Mouse (Mus musculus) c-Kit-positive CD71-negative TER-119-negative erythroid progenitor cells, embryonic 14.5 days (primary cell): ENCODE results near the gene Card6.
"Not testable (repeated sequence)": the region's sequence is repeated elsewhere in the genome, so short reads cannot be mapped to it uniquely, and the experiment has no call there.

ENCODE experiments used
- DNase-seq: peaks from one replicate; pipeline ENCODE4 v3.0.0-alpha.2; 2013; ENCODE audit warnings: low read depth

The Card6 gene

DNA sequence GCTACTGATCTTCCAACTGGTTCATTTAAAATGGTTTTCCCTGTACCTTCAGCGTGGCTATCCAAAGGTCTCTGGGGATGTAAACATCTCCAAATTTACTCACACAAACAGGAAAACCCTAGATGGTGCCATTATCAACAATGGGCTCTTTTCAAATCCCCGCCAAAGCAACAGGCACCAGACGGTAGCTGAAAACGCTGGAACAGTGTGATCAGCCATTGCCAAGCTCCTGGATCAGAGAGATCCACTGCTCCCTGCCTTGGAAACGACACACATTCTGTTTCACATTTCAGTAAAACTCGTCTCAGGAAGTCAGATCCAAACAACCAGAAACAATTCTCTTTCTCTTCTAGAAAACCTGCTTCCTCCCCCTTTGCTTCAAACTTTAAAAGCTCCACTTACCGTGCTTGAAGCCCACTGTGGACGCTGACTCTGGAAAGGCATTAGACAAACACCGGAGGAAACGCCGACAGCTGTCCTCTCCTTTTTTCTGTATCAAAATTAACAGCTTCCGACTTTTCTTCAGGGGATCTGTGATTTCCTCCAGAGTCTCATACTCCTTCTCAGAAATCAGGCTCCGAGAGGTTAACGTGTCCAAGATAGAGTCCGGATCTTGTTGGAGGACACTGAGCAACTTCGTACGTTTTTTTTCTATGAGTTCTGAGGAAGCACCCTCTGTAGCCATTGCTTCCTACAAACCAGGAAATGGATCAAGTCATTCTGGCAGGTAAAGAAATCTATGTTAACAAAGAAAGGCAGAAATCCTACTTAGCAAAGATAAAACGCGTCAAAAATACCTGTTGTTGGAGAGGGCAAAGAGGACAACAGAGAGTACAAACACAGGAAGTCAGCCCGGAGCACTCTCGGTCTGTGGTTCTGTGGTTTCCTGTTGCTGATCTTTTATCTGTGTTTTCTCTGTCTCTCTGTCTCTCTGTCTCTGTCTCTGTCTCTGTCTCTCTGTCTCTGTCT lies at the start of gene Card6:
Gene Card6, minus strand, starts transcription at position 854 of the 969 bp plus-strand sequence.
- DNase-seq: no peak

DNA sequence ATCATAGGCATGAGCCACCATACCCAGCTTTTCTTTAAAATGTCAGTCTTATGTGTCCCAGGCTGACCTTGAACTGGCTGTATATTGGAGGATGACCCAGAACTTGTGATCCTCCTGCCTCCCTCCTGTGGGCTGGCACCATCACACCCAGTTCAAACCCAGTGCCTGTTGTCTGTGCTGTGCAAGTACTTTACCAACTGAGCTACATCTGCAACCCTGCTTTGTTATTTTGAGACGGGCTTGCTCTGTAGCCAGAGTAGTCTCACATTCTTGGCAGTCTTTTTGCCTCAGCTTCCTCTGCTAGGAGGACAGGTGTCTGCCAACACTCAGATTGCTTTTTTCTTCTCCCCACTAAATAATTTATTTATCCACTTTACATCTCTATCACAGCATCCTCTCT lies 49.0 kb upstream of the Card6 start:
- DNase-seq: no peak

DNA sequence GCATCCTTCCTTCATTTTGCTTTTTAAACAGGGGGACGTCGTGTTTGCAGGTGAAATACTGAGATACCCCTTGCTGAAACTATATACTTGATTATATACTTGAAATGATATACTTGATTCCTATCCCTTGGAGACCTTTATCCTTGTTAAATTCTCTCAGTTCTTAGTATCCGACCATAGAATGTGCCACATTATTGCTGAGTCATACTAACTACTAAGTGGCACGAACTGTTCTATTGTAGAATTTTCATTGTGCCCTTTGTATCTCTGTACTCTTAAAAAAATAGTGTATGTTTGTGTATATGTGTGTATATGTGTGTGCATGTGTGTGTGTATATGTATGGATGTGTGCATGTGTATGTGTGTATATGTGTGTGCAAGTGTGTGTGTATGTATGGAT lies 48.0 kb upstream of the Card6 start:
- no peak for DNase-seq

DNA sequence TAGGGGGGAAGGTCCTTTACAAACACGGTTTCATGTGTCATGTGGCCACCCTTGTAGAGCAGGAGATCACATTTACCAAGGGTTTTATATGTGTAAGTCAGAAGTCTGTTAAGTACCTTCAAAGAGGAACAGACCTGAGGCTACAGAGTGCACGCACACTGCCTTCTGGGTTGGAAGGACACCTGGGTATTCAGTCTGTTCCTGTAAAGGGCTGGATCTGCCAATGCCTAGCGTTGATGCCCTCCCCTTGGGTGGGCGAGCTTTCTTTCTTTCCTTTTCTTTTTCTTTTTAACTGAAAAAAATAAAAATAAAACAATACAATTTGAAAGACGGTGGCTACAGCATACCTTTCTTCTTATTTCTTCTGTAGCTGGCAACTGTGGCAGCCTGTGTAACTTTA lies 46.8 kb upstream of the Card6 start:
- DNase-seq: no peak

DNA sequence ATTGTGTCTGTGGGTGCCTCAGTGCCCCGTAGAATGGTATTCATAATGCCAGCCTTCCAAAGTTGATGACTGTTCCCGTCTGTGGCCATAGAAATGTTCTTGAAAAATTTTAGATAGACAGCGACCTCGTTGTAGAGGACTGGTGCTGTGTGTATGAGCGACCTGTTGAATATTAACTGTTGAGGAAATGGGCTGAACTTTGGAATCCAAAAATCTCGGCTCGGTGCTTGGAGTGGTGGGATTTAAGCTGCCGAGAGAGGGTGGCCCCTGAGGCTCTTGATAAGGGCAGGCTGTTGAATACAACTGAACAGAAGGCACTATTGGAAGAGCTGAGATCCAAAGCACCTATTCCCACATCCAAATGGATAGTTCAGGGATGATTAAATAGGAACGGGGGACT lies 46.3 kb upstream of the Card6 start:
- DNase-seq: no peak

DNA sequence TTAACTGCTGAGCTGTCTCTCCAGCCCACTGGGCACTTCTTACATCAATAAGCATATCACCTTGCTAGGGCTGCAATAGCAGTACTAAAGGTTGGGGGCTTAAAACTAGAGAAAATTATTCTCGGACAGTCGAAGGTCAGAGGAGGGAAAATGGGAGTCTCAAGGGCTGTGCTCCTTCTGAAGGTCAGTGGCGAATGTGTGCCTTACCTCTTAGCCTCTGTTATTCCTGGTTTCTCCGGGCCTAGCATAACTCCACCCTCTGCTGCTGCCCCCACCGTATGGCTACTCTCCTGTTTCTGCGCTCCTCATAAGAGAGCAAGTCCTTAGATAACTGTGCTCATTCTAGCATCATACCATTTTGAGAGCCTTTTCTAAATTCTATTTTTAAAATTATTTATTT lies 43.8 kb upstream of the Card6 start:
- no peak for DNase-seq

DNA sequence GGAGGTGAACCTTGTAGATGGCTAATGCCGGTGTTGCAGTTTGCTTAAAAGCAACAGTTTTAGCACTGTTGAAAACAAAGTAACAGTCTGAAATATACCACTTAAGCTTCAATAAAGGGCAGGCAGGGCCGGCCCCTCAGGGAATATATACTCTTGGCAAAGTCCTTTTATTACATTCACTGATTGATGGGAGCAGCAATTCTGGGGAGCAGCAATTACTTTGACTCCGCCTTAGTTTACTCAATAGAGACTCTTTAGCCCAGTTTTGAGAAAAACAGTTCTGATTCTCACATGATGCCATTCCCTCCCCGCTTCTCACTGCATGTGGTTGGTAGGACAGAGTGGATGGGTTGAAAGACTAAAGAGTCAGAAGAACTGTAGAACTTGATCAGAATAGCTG lies 40.8 kb upstream of the Card6 start:
- DNase-seq: no peak

DNA sequence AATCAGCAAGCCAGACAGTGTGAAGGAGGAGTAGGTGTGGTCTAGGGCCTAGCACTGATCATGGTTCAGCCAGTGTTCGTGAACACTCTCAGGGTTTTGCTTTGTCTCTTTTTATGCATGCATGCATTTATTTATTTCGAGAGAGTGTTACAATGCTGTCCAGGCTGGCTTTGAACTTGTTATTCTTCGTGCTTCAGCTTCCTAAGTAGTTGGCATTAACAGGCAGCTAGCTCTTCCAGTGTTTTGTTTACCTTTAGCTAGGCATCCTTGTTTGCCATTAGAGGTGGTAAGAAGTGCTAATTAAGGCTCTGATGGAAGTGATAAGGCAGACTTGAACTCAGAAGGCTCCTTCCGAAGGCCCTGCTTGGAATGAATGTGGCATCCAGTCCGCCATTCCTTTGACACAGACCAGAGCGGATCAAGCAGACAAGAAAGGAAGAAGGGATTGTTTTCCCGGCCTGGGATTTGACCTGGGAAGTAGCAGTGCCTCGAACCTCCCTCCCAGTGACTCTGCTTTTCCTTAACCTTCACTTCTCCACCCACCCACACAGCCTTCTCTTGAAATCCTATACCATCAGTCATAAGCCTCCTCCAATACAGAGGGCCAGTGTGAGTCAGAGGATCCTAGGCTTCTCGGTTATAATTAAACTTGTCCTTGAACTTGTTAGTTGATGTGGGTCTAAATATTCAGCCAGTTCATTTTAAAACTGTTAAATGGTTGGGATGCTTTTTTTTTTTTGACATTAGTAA lies 37.0 kb upstream of the Card6 start:
- DNase-seq: no peak

DNA sequence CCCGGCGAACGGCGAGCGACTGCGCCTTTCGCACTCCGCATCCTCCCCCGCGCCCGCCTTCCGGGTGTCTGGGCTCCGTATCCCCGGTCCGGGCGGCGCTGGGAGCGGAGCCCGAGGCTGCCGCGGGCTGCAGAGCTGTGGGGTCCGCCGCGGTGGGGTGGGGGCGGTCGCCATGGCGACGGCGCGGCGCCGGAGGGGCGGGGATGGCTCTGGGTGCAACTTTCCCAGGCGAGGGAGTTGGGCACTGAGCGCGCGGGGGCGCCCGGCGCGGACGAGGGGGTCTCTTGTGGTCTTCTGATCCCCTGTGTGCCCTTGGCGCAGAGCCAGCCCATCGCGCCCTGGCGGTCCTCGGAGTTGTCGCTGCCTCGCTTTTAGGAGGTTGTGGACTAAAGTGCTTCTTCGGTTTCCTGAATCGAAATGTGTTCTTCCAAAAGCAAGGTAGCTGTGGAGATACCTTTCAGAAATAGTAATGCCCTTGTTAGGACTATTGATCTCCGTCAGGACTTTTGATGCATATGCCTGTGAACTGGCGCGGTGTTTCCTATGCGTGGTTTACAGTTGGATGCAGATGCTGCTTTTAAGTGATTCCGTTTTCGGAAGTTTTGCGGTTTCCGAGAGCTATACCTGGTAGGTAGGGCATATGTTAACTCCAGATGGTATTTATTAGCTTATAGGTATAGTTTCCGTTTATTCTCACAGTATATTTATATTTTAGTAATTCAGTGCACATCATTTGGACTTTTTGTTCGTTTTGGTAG lies 35.9 kb upstream of the Card6 start:
- no peak for DNase-seq

DNA sequence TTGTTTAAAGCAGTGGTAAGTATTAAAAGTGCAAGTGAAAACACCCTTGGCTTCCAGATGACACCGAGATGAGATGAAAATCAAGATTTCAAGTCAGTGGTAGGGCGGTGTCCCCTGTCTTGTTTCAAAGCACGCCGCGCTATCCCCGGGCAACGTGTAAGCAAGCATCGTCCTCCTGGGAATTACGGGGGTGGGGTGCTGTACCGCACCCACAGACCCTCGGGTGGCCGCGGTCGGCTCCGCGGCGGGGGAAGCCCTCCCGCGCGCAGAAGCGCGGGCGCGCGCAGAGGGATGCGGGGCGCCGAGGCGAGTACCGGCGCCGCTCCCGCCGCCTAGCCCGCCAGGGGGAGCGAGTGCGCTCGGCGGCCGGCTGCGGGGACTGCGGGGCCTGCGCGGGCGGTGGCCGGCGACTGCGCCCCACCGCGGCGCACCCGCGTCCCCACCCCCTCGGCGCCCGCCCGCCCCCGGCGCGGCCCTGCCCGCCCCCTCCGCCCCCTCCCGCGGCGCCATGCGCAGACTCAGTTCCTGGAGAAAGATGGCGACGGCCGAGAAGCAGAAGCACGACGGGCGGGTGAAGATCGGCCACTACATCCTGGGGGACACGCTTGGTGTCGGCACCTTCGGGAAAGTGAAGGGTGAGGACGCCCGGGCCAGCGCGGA lies 35.2 kb upstream of the Card6 start, which contains the start of gene Prkaa1:
Gene Prkaa1, plus strand, starts transcription at position 501 of the 660 bp plus-strand sequence.
- DNase-seq: no peak

DNA sequence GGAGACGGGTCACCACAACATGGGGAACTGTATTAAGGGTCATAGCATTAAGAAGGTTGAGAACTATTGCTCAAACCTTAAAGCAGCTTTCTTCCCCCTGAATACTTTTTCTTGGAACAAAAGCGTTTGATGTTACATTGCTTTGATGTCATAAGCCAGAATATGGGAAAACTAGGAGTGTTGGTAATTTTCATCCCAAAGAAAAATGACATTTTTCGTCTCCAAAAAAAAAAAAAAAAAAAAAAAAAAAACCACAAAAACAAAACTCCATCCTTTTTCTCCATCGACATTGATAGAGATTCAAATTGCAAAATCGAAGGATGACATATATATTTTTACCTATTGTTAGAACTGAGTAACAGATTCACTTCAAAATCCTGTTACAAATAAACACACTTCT lies 34.4 kb upstream of the Card6 start:
- DNase-seq: no peak

DNA sequence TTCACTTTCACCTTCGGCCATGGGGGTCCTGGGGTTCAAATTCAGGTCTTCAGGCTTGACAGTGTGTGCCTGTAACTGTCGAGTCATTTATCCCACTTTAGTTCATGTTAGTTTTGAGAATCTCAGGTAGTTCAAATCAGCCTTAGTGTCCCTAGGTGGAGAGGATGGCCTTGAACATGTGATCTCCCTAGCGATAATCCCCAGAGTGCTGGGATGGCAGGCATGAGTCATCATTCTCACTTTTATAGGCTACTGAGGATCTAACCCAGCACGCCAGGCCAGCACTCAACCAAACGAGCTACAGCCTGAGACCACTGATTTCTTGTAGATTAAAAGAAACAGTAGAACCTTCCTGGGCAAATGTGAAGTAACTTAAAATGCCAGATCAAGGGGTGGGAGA lies 33.7 kb upstream of the Card6 start:
- no peak for DNase-seq

DNA sequence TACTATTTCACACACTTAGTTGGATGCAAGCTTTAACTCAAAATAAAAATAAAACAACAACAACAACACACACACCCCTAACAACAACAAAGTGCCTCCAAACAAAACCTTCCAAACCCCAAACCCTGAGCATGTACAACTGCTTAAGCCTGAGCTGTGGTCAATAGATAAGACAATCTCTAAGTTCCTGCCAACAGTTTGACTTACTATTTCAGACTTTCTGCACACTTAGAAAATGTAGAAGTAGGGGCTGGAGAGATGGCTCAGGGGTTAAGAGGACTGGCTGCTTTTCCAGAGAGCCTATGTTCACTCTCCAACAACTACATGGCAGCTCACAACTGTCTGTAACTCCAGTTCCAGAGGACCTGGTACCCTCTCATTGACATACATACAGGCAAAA lies 32.0 kb upstream of the Card6 start:
- no peak for DNase-seq

DNA sequence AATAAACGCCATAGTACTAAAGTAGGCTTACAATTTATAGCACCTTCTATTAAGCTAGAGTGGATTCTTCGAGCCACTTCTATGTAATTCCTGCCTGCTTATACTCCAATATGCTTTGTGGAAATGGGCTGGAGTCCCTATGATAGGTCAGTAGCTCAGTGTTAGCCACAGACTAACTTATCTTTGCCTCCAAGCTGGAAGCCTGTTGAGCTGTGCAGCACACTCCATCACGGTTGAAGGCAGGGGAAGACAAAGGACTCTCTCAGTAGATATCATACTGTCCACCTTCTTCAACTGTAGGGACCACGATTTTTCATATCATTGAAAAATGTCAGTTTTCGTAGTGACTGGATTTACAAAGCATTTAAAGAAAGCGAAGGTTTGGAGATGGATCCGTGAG lies 31.5 kb upstream of the Card6 start:
- no peak for DNase-seq

DNA sequence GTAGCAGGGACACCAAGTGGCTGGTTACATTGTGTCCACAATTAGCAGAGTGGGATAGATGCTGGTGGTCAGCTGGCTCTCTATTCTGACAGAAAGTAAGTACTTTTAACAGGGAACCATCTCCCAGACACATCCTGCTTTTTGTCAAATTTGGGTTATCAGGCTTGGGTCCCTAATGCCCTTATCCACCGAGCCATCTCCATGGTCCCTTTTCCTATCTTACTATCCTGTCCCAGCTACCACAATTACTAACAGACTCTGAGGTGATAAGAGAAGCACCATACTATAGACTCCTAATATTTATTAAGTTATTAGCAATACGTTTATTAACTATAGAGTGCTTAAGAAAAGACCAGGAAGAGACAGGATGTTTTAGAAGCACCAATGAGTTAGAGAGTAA lies 31.0 kb upstream of the Card6 start:
- no peak for DNase-seq

DNA sequence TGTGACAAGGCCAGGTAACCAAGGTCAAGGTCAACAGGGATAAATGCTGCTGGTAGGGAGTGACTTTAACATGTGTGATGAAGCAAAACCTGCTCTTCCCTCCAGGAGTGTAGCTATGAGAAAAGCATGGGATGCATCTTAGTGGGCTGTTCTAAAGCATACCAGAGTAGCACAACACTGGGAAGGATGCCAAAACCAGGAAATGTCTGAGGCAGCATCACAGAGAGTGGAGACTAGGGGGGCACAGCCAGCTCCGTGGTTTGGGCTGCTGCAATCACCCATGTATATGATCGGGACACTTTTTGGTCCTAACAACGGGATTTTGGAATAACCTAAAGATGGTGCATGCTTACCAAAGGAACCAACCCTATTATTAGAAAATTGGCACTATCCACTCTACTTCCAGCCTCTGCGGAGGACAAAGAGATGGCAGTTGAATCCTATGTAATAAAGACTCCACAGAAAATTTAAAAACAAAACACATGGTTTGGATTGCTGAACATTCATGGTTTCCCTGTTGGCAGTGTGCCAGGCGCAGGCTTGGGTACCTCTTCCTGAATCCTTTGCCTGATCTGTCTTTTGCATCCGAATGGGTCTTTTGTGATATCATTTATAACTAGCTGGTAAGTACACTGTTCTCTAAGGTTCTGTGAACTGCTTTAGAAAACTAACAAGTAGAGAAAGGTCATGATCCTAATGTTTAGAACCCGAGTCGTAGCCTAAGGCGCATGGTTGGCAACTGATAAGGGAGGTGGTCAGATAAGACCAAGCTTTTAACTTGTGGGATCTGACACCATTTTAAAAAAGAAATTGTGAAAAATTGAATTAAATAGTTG lies 29.9 kb upstream of the Card6 start:
- DNase-seq: no peak

DNA sequence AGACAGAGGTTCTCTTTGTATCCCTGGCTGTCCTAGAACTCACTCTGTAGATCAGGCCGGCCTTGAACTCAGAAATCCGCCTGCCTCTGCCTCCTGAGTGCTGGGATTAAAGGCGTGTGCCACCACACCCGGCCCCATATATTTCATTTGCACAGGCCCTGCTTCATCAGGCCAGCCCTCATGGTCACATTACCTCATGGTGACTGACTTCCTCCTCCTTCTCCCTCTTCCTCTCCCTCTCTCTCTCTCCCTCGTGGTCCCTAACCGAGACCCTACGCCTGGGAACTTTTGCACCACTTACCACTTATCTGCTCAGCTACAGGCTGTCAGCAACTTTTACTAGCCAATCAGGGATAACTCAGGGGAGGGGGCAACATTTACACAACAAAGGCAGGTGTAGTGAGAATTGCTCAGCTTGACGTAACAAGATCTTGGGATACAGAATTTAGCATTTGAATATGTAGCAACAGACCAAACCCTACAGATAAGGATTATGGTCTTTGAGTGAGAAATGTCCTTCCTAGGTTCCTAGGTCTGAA lies 26.7 kb upstream of the Card6 start:
- no peak for DNase-seq

DNA sequence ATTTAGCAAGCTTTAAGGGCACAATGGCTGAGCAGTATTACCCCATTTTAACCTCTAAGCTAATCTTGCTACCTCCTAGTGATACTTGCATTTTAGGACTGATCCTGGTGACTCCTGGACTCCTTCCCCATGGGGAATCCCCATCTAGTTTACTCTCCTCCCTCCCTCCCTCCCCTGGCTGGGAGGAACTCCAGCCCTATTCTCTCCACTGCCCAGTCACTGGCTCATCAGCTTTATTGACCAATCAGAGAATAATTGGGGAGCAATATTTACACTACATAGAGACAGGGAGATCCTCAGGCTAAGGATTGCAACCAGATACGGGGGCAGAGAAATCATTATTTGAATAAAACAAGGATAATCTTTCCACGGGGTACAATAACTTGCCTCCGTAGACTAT lies 25.8 kb upstream of the Card6 start:
- DNase-seq: no peak

DNA sequence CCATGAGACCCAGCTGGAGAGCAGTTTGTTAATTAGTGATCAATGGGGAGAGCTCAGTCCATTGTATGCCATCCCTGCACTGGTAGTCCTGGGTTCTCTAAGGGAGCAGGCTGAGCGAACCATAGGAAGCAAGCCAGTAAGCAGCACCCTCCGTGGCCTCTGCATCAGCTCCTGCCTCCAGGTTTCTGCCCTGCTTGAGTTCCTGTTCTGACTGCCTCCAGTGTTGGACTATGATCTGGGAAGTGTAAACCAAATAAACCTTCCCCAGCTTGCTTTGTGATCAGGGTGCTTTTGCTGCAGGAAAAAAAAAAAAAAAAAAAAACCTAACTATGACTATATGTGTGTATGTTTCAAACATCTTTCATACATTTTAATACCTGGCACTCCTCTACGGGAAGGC lies 25.0 kb upstream of the Card6 start:
- no peak for DNase-seq

DNA sequence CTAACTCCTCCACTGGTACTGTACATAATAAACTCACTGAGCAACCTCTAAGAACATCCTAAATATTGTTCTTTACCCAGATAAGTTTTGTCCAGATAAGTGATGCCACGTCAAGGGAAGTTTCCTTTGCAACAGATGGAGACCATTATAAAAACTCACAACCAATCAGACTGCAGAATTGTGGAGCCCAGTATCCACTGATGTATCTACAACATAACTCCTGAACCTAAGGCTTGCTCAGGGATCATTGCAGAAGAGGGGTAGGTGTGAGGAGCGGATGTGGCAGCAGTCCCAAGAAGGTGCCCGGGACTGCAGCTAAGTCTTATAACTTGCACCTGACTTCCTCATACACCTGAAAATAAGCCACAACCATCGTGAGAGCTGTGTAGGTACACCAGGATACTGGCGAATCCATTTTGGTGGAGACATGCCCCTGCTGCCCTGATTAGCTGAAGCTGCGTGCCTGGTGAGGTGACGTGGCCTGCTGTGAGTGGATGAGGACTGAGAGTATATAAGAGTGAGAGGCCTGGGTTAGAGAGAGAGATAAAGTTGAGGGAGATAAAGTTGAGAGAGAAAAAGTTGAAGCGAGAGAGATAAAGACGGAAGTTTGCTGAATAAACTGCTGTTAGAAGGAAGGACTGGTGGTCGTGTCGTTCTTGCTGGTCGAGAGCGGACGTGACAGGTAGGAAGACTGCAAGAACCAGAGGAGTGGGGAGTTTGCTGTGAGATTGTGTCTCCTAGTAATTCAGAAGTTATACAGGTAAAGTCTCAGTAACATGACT lies 22.7 kb upstream of the Card6 start:
- not testable (repeated sequence) for DNase-seq
